Mouse (Mus musculus): ENCODE measurements around the gene Aoah. TPM values are rescaled to one million over a fixed set of nuclear protein-coding genes. Genes with fewer than 3 reads are reported as not detected.

The Aoah gene
- total RNA-seq, 4 experiments from 2014 or later, result 0.10 to 0.49 (median 0.34) TPM; not detected in 1

GRCm38 (mm10) chr13:21050118-21050517 lies 256.2 kb downstream of the Aoah start:
- no peak for DNase-seq (ENCODE audit: low spot score in 2 of 2)

- DNase-seq (ENCODE audit: low spot score in 2 of 2), result no peak
Measured at GRCm38 (mm10) chr13:21066021-21066420, 272.1 kb downstream of the Aoah start.

- no peak for DNase-seq (ENCODE audit: low spot score in 2 of 2)
Measured at GRCm38 (mm10) chr13:21074847-21075246, 280.9 kb downstream of the Aoah start, which contains the start of gene Olfr1370. TSS of gene Olfr1370 (minus strand) at chr13:21074947.

GRCm38 (mm10) chr13:21082686-21083085 lies 288.8 kb downstream of the Aoah start:
- DNase-seq (ENCODE audit: low spot score in 2 of 2), result no peak
